Mouse (Mus musculus): ENCODE measurements around the gene Olfr1393. TPM values are rescaled to one million over a fixed set of nuclear protein-coding genes. Genes with fewer than 3 reads are reported as not detected.

Olfr1393 gene
- polyA plus RNA-seq, 1 experiment from 2014 or later = 0.08 TPM

DNA sequence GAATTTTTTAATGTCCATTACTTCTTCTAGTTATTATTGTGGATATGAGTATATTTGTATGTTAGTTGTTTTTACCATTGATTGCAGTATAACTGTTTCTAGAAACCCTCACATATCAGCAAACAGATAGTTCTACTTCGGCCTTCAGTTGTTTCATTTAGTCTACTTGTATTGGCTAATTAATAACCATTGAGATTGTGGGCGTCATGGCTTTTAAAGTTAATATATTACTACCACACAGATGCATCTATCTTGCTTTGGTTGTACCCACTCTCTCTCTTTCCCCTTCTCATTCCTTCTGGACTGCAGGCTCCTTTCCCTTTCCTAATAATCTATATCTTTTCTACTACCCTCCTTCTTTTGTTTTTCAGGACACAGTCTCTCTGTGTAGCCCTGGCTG lies 18.8 kb upstream of the Olfr1393 start:
- no peak for ATAC-seq
- H3K9me3 ChIP-seq (replicated peaks) = no peaks in the 10 kb centered on the region
- peaks cover 55% of the 10 kb centered on the region for H3K36me3 ChIP-seq (ENCODE audit: poor library complexity, severe bottlenecking)
- H3K4me1 ChIP-seq = no peaks in the 10 kb centered on the region
- no peaks in the 10 kb centered on the region for H3K27me3 ChIP-seq
- H3K4me3 ChIP-seq = no peak overlapping the region
- H3K27ac ChIP-seq = no peak overlapping the region
- no peak overlapping the region for H3K9ac ChIP-seq
- H3K4me2 ChIP-seq = no peak overlapping the region
- WGBS = 98% methylated on average over 2 of the region's 2 CpGs

DNA sequence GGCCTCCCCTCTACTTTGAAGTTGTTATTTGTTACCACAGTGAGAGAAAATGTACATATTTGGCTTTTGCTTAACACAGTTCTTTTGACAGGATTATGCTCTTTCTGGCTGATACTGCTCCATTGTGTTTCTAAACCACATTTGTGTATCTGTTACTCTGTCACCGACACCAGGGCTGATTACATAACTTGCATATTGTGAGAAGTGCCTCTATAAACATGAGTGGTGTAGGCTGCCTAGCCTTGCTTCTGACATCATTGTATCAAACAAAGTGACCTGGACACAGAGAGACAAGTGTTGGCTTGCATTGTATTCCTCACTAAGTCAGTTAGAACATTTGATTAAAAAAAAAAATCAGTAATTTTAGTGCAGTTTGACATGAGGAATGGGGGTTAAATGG lies 18.3 kb upstream of the Olfr1393 start:
- ATAC-seq = no peak
- no peak overlapping the region for H3K4me3 ChIP-seq
- no peaks in the 10 kb centered on the region for H3K9me3 ChIP-seq (replicated peaks)
- H3K9ac ChIP-seq = no peak overlapping the region; the same call in 1 of the 2 replicates
- H3K27ac ChIP-seq = no peak overlapping the region
- no peak overlapping the region for H3K4me2 ChIP-seq
- WGBS = 79% methylated on average over 1 of the region's 1 CpGs
- peaks cover 54% of the 10 kb centered on the region for H3K36me3 ChIP-seq (ENCODE audit: poor library complexity, severe bottlenecking)
- H3K4me1 ChIP-seq = no peaks in the 10 kb centered on the region
- H3K27me3 ChIP-seq = no peaks in the 10 kb centered on the region

DNA sequence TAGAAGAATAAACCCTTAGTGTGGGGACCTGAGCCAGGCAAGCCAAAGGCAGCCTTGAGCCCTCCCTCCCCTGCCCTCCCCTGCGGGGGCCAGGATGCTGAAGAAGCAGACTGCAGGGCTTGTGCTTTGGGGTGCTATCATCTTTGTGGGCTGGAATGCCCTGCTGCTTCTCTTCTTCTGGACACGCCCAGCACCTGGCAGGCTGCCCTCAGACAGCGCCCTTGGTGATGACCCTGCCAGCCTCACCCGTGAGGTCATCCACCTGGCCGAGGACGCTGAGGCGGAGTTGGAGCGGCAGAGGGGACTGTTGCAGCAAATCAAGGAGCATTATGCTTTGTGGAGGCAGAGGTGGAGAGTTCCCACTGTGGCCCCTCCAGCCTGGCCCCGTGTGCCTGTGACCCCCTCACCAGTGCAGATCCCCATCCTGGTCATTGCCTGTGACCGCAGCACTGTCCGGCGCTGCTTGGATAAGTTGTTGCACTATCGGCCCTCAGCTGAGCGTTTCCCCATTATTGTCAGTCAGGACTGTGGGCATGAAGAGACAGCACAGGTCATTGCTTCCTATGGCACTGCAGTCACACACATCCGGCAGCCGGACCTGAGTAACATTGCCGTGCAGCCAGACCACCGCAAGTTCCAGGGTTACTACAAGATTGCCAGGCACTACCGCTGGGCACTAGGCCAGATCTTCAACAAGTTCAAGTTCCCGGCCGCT lies 17.3 kb upstream of the Olfr1393 start:
- H3K4me1 ChIP-seq = no peaks in the 10 kb centered on the region
- H3K27me3 ChIP-seq = no peaks in the 10 kb centered on the region
- 94% methylated on average over 21 of the region's 21 CpGs for WGBS
- H3K27ac ChIP-seq = no peak overlapping the region
- H3K9ac ChIP-seq = no peak overlapping the region
- ATAC-seq = no peak
- peaks cover 45% of the 10 kb centered on the region for H3K36me3 ChIP-seq (ENCODE audit: poor library complexity, severe bottlenecking)
- no peaks in the 10 kb centered on the region for H3K9me3 ChIP-seq (replicated peaks)
- no peak overlapping the region for H3K4me2 ChIP-seq
- H3K4me3 ChIP-seq = no peak overlapping the region

DNA sequence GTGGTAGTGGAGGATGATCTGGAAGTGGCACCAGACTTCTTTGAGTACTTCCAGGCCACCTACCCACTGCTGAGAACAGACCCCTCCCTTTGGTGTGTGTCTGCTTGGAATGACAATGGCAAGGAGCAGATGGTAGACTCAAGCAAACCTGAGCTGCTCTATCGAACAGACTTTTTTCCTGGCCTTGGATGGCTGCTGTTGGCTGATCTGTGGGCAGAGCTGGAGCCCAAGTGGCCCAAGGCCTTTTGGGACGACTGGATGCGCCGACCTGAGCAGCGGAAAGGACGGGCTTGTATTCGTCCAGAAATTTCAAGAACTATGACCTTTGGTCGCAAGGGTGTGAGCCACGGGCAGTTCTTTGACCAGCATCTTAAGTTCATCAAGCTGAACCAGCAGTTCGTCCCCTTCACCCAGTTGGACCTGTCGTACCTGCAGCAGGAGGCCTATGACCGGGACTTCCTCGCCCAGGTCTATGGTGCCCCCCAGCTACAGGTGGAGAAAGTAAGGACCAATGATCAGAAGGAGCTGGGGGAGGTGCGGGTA lies 16.7 kb upstream of the Olfr1393 start:
- H3K4me3 ChIP-seq = no peak overlapping the region
- ATAC-seq = no peak
- H3K27me3 ChIP-seq = no peaks in the 10 kb centered on the region
- H3K36me3 ChIP-seq (ENCODE audit: poor library complexity, severe bottlenecking) = peaks cover 44% of the 10 kb centered on the region
- no peaks in the 10 kb centered on the region for H3K9me3 ChIP-seq (replicated peaks)
- H3K27ac ChIP-seq = no peak overlapping the region
- no peak overlapping the region for H3K9ac ChIP-seq
- WGBS = 92% methylated on average over 14 of the region's 14 CpGs
- no peak overlapping the region for H3K4me2 ChIP-seq
- no peaks in the 10 kb centered on the region for H3K4me1 ChIP-seq

GRCm38 (mm10) chr11:49262286-49262685 lies 15.8 kb upstream of the Olfr1393 start:
- Histone ChIP-seq H3K9me3 (replicated peaks) (no peaks in the 10 kb centered on the region), H3K4me2 (no peak overlapping the region), H3K4me3 (no peak overlapping the region), H3K27ac (no peak overlapping the region), H3K36me3 (ENCODE audit: poor library complexity, severe bottlenecking) (peaks cover 40% of the 10 kb centered on the region), H3K4me1 (no peaks in the 10 kb centered on the region), H3K27me3 (no peaks in the 10 kb centered on the region), H3K9ac (no peak overlapping the region)
- WGBS = 89% methylated on average over 5 of the region's 5 CpGs
- 0 out of 2 replicates have a peak, but pooled peaks have one; percentile 16 for ATAC-seq

DNA sequence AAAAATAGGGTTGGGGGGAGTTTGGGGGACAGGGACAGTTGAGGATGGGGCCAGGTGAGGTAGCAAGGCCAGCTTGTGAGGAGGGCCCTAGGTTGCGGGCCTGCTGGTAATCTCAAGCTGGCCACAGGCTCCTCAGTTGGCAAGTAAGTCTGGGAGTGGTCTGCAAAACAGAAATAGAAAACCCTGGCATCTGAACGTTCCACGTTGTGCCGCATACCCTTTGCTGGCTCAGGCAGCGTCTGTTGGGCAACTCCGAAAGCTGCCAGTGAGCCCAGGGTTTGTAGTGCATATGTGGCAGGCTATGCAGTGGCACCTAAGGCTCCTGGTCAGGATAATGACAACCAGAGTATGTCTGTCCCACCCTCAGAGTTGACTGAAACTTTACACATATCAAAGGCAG lies 15.0 kb upstream of the Olfr1393 start:
- Histone ChIP-seq H3K9ac (no peak overlapping the region), H3K36me3 (ENCODE audit: poor library complexity, severe bottlenecking) (peaks cover 40% of the 10 kb centered on the region), H3K4me3 (no peak overlapping the region), H3K9me3 (replicated peaks) (no peaks in the 10 kb centered on the region), H3K4me2 (no peak overlapping the region), H3K27me3 (no peaks in the 10 kb centered on the region), H3K27ac (no peak overlapping the region), H3K4me1 (no peaks in the 10 kb centered on the region)
- 96% methylated on average over 6 of the region's 6 CpGs for WGBS
- ATAC-seq = no peak

DNA sequence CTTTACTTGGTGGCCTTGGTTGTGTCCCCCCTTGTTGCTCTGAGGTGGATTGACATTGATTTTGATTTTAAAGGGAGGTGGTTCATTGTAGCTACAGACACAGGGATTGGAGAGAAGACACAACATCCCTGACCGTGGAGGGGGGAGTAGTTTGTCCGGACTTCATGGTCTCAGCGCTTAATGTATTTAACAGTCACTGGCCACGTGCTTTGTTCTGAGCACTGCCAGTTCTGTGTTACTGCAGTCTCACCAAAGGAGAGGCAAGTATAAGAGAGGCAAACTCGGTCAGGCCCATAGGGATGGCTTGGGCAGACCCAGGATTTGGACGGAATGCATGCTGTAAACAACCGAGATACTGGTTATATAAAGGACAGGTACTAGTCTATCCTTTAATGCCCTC lies 14.0 kb upstream of the Olfr1393 start:
- ATAC-seq = no peak

DNA sequence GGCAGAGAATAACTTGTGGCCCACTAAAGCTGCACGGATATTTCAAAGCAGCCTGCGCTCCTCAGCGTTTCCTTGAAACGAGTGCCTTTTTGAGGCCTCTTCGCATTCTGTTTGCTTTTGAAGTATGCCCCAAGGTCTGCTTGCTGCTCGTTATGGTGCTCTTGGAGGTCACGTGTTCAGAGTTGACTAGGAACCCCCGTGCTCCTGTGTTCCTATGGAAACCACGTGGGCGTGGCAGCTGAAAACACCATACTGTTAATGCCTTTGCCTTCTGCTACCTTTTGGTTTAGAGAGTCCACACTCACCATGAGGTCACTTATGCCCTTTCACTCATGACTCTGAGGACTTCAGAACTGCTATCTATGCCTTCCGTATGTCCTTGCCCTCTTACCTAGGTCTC lies 13.5 kb upstream of the Olfr1393 start:
- H3K27me3 ChIP-seq = no peaks in the 10 kb centered on the region
- no peaks in the 10 kb centered on the region for H3K9me3 ChIP-seq (replicated peaks)
- no peak overlapping the region for H3K27ac ChIP-seq
- no peak overlapping the region for H3K4me2 ChIP-seq
- no peak overlapping the region for H3K4me3 ChIP-seq
- no peak overlapping the region for H3K9ac ChIP-seq
- 71% methylated on average over 11 of the region's 11 CpGs for WGBS
- ATAC-seq = no peak
- peaks cover 40% of the 10 kb centered on the region for H3K36me3 ChIP-seq (ENCODE audit: poor library complexity, severe bottlenecking)
- no peaks in the 10 kb centered on the region for H3K4me1 ChIP-seq

More for the DNA sequence above, 14.0 kb upstream of the Olfr1393 start:
- H3K4me1 ChIP-seq = no peaks in the 10 kb centered on the region
- no peak overlapping the region for H3K4me3 ChIP-seq
- 90% methylated on average over 7 of the region's 7 CpGs for WGBS
- no peaks in the 10 kb centered on the region for H3K27me3 ChIP-seq
- peaks cover 40% of the 10 kb centered on the region for H3K36me3 ChIP-seq (ENCODE audit: poor library complexity, severe bottlenecking)
- H3K9ac ChIP-seq = no peak overlapping the region
- H3K4me2 ChIP-seq = no peak overlapping the region
- H3K9me3 ChIP-seq (replicated peaks) = no peaks in the 10 kb centered on the region
- no peak overlapping the region for H3K27ac ChIP-seq

- no peak for ATAC-seq
- H3K36me3 ChIP-seq (ENCODE audit: poor library complexity, severe bottlenecking) = peaks cover 40% of the 10 kb centered on the region
Measured at GRCm38 (mm10) chr11:49265101-49265500, 13.0 kb upstream of the Olfr1393 start.

DNA sequence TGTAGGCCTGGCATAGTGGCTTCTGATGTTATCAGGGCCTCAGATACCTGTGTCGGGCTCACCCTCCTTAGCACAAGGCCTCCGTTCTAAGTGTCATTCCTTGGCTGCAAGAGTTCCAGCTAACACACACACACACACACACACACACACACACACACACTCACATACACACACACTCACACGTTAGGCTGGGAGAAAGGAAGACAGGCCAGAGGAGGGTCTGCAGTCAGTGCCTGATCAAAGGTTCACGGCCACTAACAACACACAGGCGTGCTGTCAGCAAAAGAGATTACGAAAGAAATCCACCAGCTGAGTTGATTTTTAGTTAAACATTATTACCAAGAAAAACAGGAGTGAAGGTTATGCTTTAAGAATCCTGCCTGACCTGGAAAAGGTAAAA lies 11.4 kb upstream of the Olfr1393 start:
- H3K9me3 ChIP-seq (replicated peaks) = no peaks in the 10 kb centered on the region
- no peak overlapping the region for H3K27ac ChIP-seq
- H3K27me3 ChIP-seq = no peaks in the 10 kb centered on the region
- H3K9ac ChIP-seq = no peak overlapping the region
- no peak overlapping the region for H3K4me2 ChIP-seq
- no peak for ATAC-seq
- H3K36me3 ChIP-seq (ENCODE audit: poor library complexity, severe bottlenecking) = peaks cover 24% of the 10 kb centered on the region
- no peaks in the 10 kb centered on the region for H3K4me1 ChIP-seq
- no peak overlapping the region for H3K4me3 ChIP-seq
- WGBS = 88% methylated on average over 5 of the region's 6 CpGs

More at GRCm38 (mm10) chr11:49265101-49265500, 13.0 kb upstream of the Olfr1393 start:
- Histone ChIP-seq H3K4me1 (no peaks in the 10 kb centered on the region), H3K27ac (no peak overlapping the region), H3K4me3 (no peak overlapping the region), H3K9me3 (replicated peaks) (no peaks in the 10 kb centered on the region), H3K9ac (no peak overlapping the region), H3K4me2 (no peak overlapping the region), H3K27me3 (no peaks in the 10 kb centered on the region)
- WGBS = 89% methylated on average over 8 of the region's 8 CpGs

DNA sequence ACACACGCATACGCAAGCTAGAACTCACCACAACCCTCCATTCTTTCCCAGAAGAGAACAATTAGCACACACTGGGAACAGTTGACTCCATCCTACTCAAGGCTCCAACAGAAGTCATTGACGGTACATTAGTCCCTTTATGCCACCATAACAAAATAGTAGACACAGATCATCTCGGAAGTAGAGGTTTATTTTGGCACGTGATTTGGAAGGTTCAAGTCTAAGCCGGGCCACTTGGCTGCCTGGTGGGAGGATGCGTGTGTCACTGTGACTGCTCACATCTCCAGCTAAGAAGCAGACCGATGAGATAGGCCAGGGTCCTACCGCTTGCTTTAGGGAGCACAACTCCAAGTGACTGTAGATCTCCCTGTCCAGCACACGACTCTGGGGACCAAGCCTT lies 10.8 kb upstream of the Olfr1393 start:
- Histone ChIP-seq H3K36me3 (ENCODE audit: poor library complexity, severe bottlenecking) (peaks cover 18% of the 10 kb centered on the region), H3K4me1 (no peaks in the 10 kb centered on the region), H3K27me3 (no peaks in the 10 kb centered on the region), H3K27ac (no peak overlapping the region), H3K4me2 (no peak overlapping the region), H3K9ac (no peak overlapping the region), H3K4me3 (no peak overlapping the region), H3K9me3 (replicated peaks) (no peaks in the 10 kb centered on the region)
- ATAC-seq = no peak
- WGBS = 86% methylated on average over 10 of the region's 10 CpGs

DNA sequence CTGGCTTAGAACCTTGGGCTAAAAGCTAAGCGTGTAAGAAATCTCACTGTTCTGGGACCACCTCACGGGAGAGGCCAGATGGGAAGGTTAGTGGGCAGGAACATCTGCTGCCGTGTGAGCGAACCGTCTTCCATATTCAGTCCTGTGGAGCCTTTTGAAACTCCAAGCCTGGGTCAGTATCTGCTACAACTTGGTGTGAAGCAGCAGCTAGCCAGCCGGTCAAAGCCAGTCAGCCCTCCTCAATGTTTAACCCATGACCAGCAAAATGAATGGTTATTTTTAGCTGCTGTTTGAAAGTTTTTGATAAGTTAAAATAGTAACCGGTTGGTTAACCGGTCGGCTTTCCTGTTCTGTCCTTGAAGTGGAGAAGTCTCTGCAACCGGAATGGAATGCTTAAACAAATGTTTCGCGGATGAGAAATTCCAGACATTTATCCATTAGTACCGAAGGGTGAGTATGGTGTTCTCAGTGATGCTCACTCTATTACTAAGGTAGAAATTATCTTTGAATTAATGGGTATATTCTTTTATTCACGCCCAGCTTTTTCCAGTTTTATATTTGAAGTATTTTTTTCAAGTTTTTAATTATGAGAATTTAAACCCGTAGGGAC lies 10.0 kb upstream of the Olfr1393 start:
- Histone ChIP-seq H3K27me3 (no peaks in the 10 kb centered on the region), H3K27ac (no peak overlapping the region), H3K4me2 (no peak overlapping the region), H3K4me1 (no peaks in the 10 kb centered on the region), H3K4me3 (no peak overlapping the region), H3K36me3 (ENCODE audit: poor library complexity, severe bottlenecking) (peaks cover 13% of the 10 kb centered on the region; the same call in 1 of the 2 replicates), H3K9me3 (replicated peaks) (no peaks in the 10 kb centered on the region), H3K9ac (no peak overlapping the region)
- WGBS = 86% methylated on average over 15 of the region's 15 CpGs
- no peak for ATAC-seq
